Mouse (Mus musculus): ENCODE measurements around the gene Ccdc127. TPM values are rescaled to one million over a fixed set of nuclear protein-coding genes. Genes with fewer than 3 reads are reported as not detected.

Gene Ccdc127
- 7.6 TPM for polyA plus RNA-seq (2015; fragmentation: Illumina TruSeq; extraction: RNeasy Lipid Tissue Mini Kit (QIAGEN cat#74804); ENCODE audit: insufficient read depth, low read depth, low replicate concordance)

GRCm38 (mm10) chr13:74349566-74350434, at the start of gene Ccdc127, which contains the start of gene Sdha:
Gene Ccdc127 (plus strand): TSS chr13:74350309.
Gene Sdha (minus strand): TSS chr13:74350280.

GRCm38 (mm10) chr13:74317170-74317849, 32.8 kb upstream of the Ccdc127 start, which contains the start of gene Pdcd6:
Gene Pdcd6 (minus strand): TSS chr13:74317580.

GRCm38 (mm10) chr13:74363859-74364235, 13.7 kb downstream of the Ccdc127 start, which contains the start of gene Lrrc14b:
Gene Lrrc14b (minus strand): TSS chr13:74364005.

GRCm38 (mm10) chr13:74390371-74390990, 40.4 kb downstream of the Ccdc127 start, which contains the start of gene Zfp72:
Gene Zfp72 (minus strand): TSS chr13:74390836.

GRCm38 (mm10) chr13:74399298-74399839, 49.3 kb downstream of the Ccdc127 start, which contains the start of gene Ftl1-ps1:
Gene Ftl1-ps1 (plus strand): TSS chr13:74399694.

Other genes with a start within 250 kb of the Ccdc127 start
- gene Slc9a3, start 228.9 kb upstream of the Ccdc127 start, polyA plus RNA-seq (2015; fragmentation: Illumina TruSeq; extraction: RNeasy Lipid Tissue Mini Kit (QIAGEN cat#74804); ENCODE audit: insufficient read depth, low read depth, low replicate concordance), result not detected
- gene Exoc3, start 141.6 kb upstream of the Ccdc127 start, polyA plus RNA-seq (2015; fragmentation: Illumina TruSeq; extraction: RNeasy Lipid Tissue Mini Kit (QIAGEN cat#74804); ENCODE audit: insufficient read depth, low read depth, low replicate concordance), result 7.4 TPM
- gene Ahrr, start 58.0 kb upstream of the Ccdc127 start, polyA plus RNA-seq (2015; fragmentation: Illumina TruSeq; extraction: RNeasy Lipid Tissue Mini Kit (QIAGEN cat#74804); ENCODE audit: insufficient read depth, low read depth, low replicate concordance), result not detected
- gene Pdcd6, start 32.7 kb upstream of the Ccdc127 start, polyA plus RNA-seq (2015; fragmentation: Illumina TruSeq; extraction: RNeasy Lipid Tissue Mini Kit (QIAGEN cat#74804); ENCODE audit: insufficient read depth, low read depth, low replicate concordance), result 18.9 TPM
- 40.8 TPM for gene Sdha, start within 50 bp of the Ccdc127 start, polyA plus RNA-seq (2015; fragmentation: Illumina TruSeq; extraction: RNeasy Lipid Tissue Mini Kit (QIAGEN cat#74804); ENCODE audit: insufficient read depth, low read depth, low replicate concordance)
- gene Lrrc14b, start 13.7 kb downstream of the Ccdc127 start, polyA plus RNA-seq (2015; fragmentation: Illumina TruSeq; extraction: RNeasy Lipid Tissue Mini Kit (QIAGEN cat#74804); ENCODE audit: insufficient read depth, low read depth, low replicate concordance), result not detected
- 0.63 TPM for gene Zfp72, start 40.5 kb downstream of the Ccdc127 start, polyA plus RNA-seq (2015; fragmentation: Illumina TruSeq; extraction: RNeasy Lipid Tissue Mini Kit (QIAGEN cat#74804); ENCODE audit: insufficient read depth, low read depth, low replicate concordance)
- gene Ftl1-ps1, start 49.4 kb downstream of the Ccdc127 start, polyA plus RNA-seq (2015; fragmentation: Illumina TruSeq; extraction: RNeasy Lipid Tissue Mini Kit (QIAGEN cat#74804); ENCODE audit: insufficient read depth, low read depth, low replicate concordance), result 17.8 TPM
- 4.4 TPM for gene Zfp825, start 143.7 kb downstream of the Ccdc127 start, polyA plus RNA-seq (2015; fragmentation: Illumina TruSeq; extraction: RNeasy Lipid Tissue Mini Kit (QIAGEN cat#74804); ENCODE audit: insufficient read depth, low read depth, low replicate concordance)

Data from pancreas, adult 10 weeks (tissue).